Mouse (Mus musculus) CH12.LX (cell line): ENCODE results near the gene Mpped1. TPM values are rescaled to one million over a fixed set of nuclear protein-coding genes. Genes with fewer than 3 reads are reported as not detected.

Experiments used
- DNase-seq: peaks from one replicate; pipeline ENCODE4 v3.0.0-alpha.2; 2013; ENCODE audit errors: extremely low read depth
- H3K27ac ChIP-seq: 2 replicates; pipeline ENCODE4 v1.5.1; 2012; ENCODE audit warnings: low read depth, mild to moderate bottlenecking, control low read depth, moderate library complexity; ENCODE audit not compliant: insufficient read depth
- H3K27me3 ChIP-seq: replicated peaks from 2 replicates; pipeline ENCODE3; 2012; ENCODE audit warnings: inconsistent platforms
- H3K36me3 ChIP-seq, 2 experiments: replicated peaks in 1 of 2; 2 replicates each; pipeline versions ENCODE3 to v1.6.1; 2012; ENCODE audit warnings: inconsistent platforms in 1 of 2, low read length in 1 of 2, mild to moderate bottlenecking in 1 of 2, mixed read lengths in 1 of 2, moderate library complexity in 1 of 2; ENCODE audit not compliant: control insufficient read depth in 1 of 2, insufficient read depth in 1 of 2
- H3K4me1 ChIP-seq, 2 experiments: 2 replicates each; pipeline ENCODE4 v1.6.1; 2012; ENCODE audit warnings: inconsistent platforms in 1 of 2, moderate library complexity in 1 of 2; ENCODE audit not compliant: insufficient read depth in 2 of 2, control insufficient read depth in 1 of 2
- H3K4me2 ChIP-seq: 2 replicates; pipeline ENCODE4 v1.6.1; 2012; ENCODE audit warnings: low read depth, mild to moderate bottlenecking, control low read depth; ENCODE audit not compliant: poor library complexity, insufficient read depth, severe bottlenecking
- H3K4me3 ChIP-seq, 3 experiments: fragments of 150-350 bp in 1 of 3; sonication (generic) in 1 of 3; replicated peaks in 1 of 3; 2 replicates each; pipeline versions ENCODE3 to v1.5.1; 2011 to 2012; ENCODE audit warnings: low read depth in 2 of 3, low read length in 2 of 3, mild to moderate bottlenecking in 2 of 3, moderate library complexity in 2 of 3, control low read depth in 1 of 3, improper control_type of control experiment in 1 of 3, inconsistent platforms in 1 of 3, mixed read lengths in 1 of 3; ENCODE audit not compliant: poor library complexity in 1 of 3
- H3K79me2 ChIP-seq: replicated peaks from 2 replicates; pipeline ENCODE4 v1.6.1; 2012; ENCODE audit warnings: mild to moderate bottlenecking, moderate library complexity; ENCODE audit not compliant: control insufficient read depth, poor library complexity, insufficient read depth, severe bottlenecking; ENCODE audit errors: extremely low read depth
- H3K9ac ChIP-seq: 2 replicates; pipeline ENCODE4 v1.6.1; 2012; ENCODE audit warnings: low read depth, mild to moderate bottlenecking, control low read depth, moderate library complexity; ENCODE audit not compliant: insufficient read depth
- H3K9me3 ChIP-seq: replicated peaks from 2 replicates; pipeline ENCODE3; 2012; ENCODE audit warnings: low read length, inconsistent platforms, mixed read lengths
- BHLHE40 ChIP-seq: IDR thresholded peaks from 2 replicates; pipeline ENCODE4 v1.6.1; 2011; ENCODE audit warnings: mild to moderate bottlenecking, low read depth, low read length, improper control_type of control experiment
- CHD1 ChIP-seq: IDR thresholded peaks from 2 replicates; pipeline ENCODE4 v1.6.1; 2012; ENCODE audit warnings: low read depth, low read length, improper control_type of control experiment, inconsistent platforms
- ELF1 ChIP-seq: IDR thresholded peaks from 2 replicates; pipeline ENCODE4 v1.6.1; 2014; ENCODE audit warnings: low read depth, mild to moderate bottlenecking, inconsistent platforms, low read length, improper control_type of control experiment
- EP300 ChIP-seq: IDR thresholded peaks from 2 replicates; pipeline ENCODE4 v1.6.1; 2011; ENCODE audit warnings: low read length, improper control_type of control experiment
- HCFC1 ChIP-seq: IDR thresholded peaks from 2 replicates; pipeline ENCODE4 v1.6.1; 2012; ENCODE audit warnings: low read depth, mild to moderate bottlenecking, inconsistent platforms, low read length, improper control_type of control experiment
- JUND ChIP-seq: conservative IDR thresholded peaks from 2 replicates; pipeline ENCODE4 v1.6.1; 2011; ENCODE audit warnings: low read depth, low read length, improper control_type of control experiment
- KAT2A ChIP-seq: IDR thresholded peaks from 2 replicates; pipeline ENCODE4 v1.6.1; 2012; ENCODE audit warnings: low read length, improper control_type of control experiment, inconsistent platforms; ENCODE audit not compliant: insufficient replicate concordance
- MAX ChIP-seq: IDR thresholded peaks from 2 replicates; pipeline ENCODE4 v1.6.1; 2011; ENCODE audit warnings: low read length, improper control_type of control experiment
- MAZ ChIP-seq: IDR thresholded peaks from 2 replicates; pipeline ENCODE4 v1.6.1; 2012; ENCODE audit warnings: low read depth, mild to moderate bottlenecking, inconsistent platforms, low read length, improper control_type of control experiment, moderate library complexity
- MEF2A ChIP-seq: IDR thresholded peaks from 2 replicates; pipeline ENCODE4 v1.6.1; 2014; ENCODE audit warnings: low read depth, mild to moderate bottlenecking, inconsistent platforms, low read length, improper control_type of control experiment, borderline replicate concordance
- POLR2A ChIP-seq: IDR thresholded peaks from 2 replicates; pipeline ENCODE4 v1.6.1; 2011; ENCODE audit warnings: low read depth, mild to moderate bottlenecking, improper control_type of control experiment, low read length
- RAD21 ChIP-seq: IDR thresholded peaks from 2 replicates; pipeline ENCODE4 v1.6.1; 2011; ENCODE audit warnings: low read depth, mild to moderate bottlenecking, low read length, improper control_type of control experiment, moderate library complexity
- RCOR1 ChIP-seq: conservative IDR thresholded peaks from 2 replicates; pipeline ENCODE4 v1.6.1; 2012; ENCODE audit warnings: low read depth, mild to moderate bottlenecking, inconsistent platforms, low read length, improper control_type of control experiment
- SIN3A ChIP-seq: IDR thresholded peaks from 2 replicates; pipeline ENCODE4 v1.6.1; 2012; ENCODE audit warnings: low read length, improper control_type of control experiment, inconsistent platforms
- SMC3 ChIP-seq: IDR thresholded peaks from 2 replicates; pipeline ENCODE4 v1.6.1; 2011; ENCODE audit warnings: low read depth, low read length, improper control_type of control experiment
- USF1 ChIP-seq: IDR thresholded peaks from 2 replicates; pipeline ENCODE4 v1.6.1; 2014; ENCODE audit warnings: low read depth, mild to moderate bottlenecking, inconsistent platforms, low read length, improper control_type of control experiment
- ZC3H11A ChIP-seq: IDR thresholded peaks from 2 replicates; pipeline ENCODE4 v1.6.1; 2012; ENCODE audit warnings: low read depth, mild to moderate bottlenecking, inconsistent platforms, low read length, improper control_type of control experiment
- ZNF384 ChIP-seq: IDR thresholded peaks from 2 replicates; pipeline ENCODE4 v1.6.1; 2012; ENCODE audit warnings: low read depth, low read length, improper control_type of control experiment, inconsistent platforms
- dilution Hi-C: fragments of 300-500 bp; cut with MboI; formaldehyde crosslinking; loops from 2 replicates; pipeline ENCODE4 v1.14.3; 2020; ENCODE audit warnings: low sequenced_read_pairs; ENCODE audit not compliant: extremely low pct_unique_long_range_greater_than_20kb, extremely low pct_ligation_motif_present
- in situ Hi-C: fragments of 300-500 bp; cut with MboI; formaldehyde crosslinking; loops from 3 replicates; pipeline ENCODE4 v1.14.3; 2019; ENCODE audit warnings: low sequenced_read_pairs, low pct_ligation_motif_present, low pct_unique_long_range_greater_than_20kb, mixed read lengths
- polyA plus RNA-seq: library from polyadenylated mRNA; unstranded; fragments of >175 nt; gene quantifications from 2 replicates; pipeline ENCODE4 v1.2.1, GENCODE M21; 2012; ENCODE audit warnings: low read depth; ENCODE audit not compliant: insufficient read length
- total RNA-seq, 2 experiments: library from RNA; depleted of rRNA; stranded (reverse); fragments of 300-350 nt in 1 of 2; fragments of >200 nt in 1 of 2; gene quantifications; 2 replicates each; pipeline ENCODE4 v1.2.3; 2012 to 2014

The Mpped1 gene
- total and polyA plus RNA-seq, 3 experiments: 0.07 to 0.42 TPM; not detected in 1

- Histone ChIP-seq H3K27me3 (peaks cover 67% of the 10 kb centered on the region), H3K4me1 (no peaks in the 10 kb centered on the region), H3K79me2 (no peaks in the 10 kb centered on the region), H3K36me3 (no peaks in the 10 kb centered on the region), H3K9ac (no peak overlapping the region; the same call in 1 of the 2 replicates), H3K4me3 (peak overlapping the region in 1 of 3 experiments; percentile 31)
- in situ Hi-C loops: no loop called here
- peak; percentile 1 for DNase-seq
- TF ChIP-seq ELF1 (peak; percentile 69), ZC3H11A (no peak)
- TF ChIP-seq, all 38 proteins: peak for 1
- dilution Hi-C loops: no loop called here
- Histone ChIP-seq H3K27ac (no peak overlapping the region), H3K4me2 (peak overlapping the region; percentile 26; the same call in 1 of the 2 replicates), H3K9me3 (no peaks in the 10 kb centered on the region)
Observed at GRCm38 (mm10) chr15:83846592-83846991, 67.3 kb downstream of the Mpped1 start.

- dilution Hi-C loops (no loop called here), in situ Hi-C loops (no loop called here)
- TF ChIP-seq MAX (no peak), RCOR1 (no peak), SIN3A (no peak), RAD21 (no peak), USF1 (no peak), BHLHE40 (no peak), HCFC1 (no peak), SMC3 (no peak), ELF1 (no peak), EP300 (no peak), MAZ (no peak), POLR2A (no peak), MEF2A (no peak), JUND (no peak), CHD1 (no peak), KAT2A (no peak), ZNF384 (no peak)
- TF ChIP-seq, all 38 proteins: peak for 0
- H3K4me3 ChIP-seq: no peak overlapping the region
- peaks cover 67% of the 10 kb centered on the region for H3K27me3 ChIP-seq
- no peak overlapping the region for H3K9ac ChIP-seq
- no peaks in the 10 kb centered on the region for H3K9me3 ChIP-seq
- no peak for DNase-seq
- H3K36me3 ChIP-seq: no peaks in the 10 kb centered on the region
- H3K79me2 ChIP-seq: no peaks in the 10 kb centered on the region
- no peak overlapping the region for H3K4me2 ChIP-seq
- no peak overlapping the region for H3K27ac ChIP-seq
- H3K4me1 ChIP-seq: no peaks in the 10 kb centered on the region
Observed at GRCm38 (mm10) chr15:83847512-83847911, 68.2 kb downstream of the Mpped1 start.
